Mouse (Mus musculus) spleen, adult 18-20 months (tissue): Measurements from ENCODE around the gene Vasp.

Experiments used
- DNase-seq, 2 experiments: peaks; one replicate each; pipeline ENCODE4 v3.0.0; 2022; ENCODE audit warnings: mixed read lengths in 2 of 2

The Vasp gene

DNA sequence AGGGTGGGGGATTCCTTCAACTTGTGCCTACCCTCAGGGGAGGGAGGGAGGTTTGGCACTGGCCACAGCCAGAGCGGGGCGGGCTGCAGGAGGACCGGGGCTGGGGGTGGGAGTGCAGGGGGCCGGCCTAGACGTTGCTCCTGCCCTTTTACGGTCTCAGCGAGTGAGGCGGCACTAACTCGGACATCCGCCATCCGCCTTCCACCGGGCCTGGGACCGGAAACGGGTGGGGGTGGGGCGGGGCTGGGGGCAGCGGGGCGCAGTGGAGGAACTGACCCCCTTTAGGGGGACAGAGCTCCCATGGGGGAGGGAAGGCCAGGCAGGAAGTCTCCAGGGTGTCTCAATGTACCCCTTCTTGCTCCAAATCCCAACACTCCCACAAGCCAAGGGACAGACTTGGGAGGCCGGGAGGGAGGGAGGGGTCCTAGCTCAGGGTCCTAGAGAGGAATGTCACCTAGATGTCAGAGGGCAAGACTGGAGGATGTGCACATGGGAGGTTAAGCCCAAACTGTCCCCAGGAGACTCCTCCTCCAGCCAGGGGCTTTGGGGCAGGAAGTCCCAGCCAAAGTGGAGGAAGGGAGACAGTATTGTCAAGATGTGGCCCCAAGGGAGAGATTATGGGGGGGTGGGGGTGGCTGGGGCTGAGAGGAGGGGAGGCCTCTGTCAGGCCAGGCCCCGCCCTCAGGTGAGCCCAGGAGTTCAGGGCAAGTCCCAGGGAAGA is 1.7 kb downstream of the Vasp start:
- DNase-seq, result peak; percentile 62 to 63

DNA sequence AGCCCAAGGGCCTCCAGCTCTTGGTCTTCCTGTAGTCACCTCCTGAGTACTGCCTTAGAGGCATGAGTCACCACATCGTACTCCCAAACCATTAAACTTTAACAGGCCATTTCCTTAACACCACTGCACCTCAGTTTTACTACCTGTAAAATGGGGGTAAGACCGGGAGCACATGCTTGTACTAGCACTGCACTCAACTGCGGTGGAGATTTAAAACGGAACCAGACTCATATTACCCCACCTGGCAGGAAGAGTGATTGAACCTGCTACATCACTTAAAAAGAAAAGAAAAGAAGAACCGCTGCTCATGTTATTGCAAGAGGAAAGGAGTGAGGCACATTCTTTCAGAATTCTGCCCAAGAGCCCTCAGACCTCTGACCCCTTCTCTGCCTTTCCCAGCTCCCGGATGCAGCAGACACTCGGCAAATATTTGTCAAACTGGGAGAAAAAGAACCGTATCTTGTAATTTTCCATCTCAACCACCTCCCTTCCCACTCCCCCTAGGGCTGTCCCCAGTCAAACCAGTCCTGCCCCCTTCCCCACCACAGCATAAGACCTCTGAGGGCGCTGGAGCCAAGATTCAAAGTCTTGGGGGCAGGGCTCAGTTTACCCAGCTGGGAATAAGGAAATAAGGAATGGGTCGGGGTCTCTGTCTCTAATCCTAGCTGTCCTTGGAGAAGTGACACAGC is 2.5 kb downstream of the Vasp start:
- DNase-seq, result no peak

GRCm38 (mm10) chr7:19267051-19267450 is 4.6 kb downstream of the Vasp start:
- DNase-seq, result no peak

DNA sequence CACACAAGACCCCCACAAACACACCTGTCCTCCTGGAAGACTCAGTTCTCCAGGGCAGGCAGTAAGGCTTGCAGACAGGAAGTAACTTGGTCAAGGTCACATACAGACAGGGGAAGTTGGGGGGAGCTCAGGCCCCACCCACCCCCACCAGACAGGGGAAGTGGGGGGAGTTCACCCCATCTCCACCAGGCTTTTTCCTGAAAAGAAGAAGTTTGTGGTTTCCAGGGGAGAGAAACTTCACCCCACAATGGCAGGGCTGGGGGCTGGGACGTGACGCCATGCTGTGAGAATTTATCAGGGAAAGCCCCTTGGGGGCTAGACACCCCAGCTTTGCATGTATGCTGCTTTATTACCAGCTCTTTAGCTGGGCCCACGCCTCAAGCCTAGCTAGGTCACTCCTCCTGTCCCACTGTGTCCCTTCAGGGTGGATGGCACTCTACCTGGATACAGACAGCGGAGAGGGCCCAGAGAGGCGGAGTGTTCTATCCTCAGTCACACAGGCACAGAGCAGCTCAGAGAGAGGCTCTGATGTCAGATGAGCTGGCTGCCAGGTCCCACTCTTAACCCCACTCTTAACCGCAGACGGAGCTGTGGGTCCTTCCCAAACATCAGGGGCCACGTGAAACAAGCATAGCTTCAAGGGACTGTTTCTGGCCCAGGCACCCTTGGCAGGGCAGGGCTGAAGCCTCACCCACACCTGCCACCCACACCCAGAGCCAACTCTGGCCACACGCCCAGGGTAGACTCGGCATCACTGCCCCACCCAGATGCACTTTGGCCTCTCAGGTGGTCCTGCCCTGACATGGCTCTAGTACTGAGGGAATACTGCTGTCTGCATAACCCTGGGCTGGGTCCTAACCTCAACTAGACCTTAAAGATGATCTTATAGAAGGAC is 5.4 kb downstream of the Vasp start:
- DNase-seq, result peak; percentile 72 to 79

- DNase-seq, result no peak
These were observed 6.5 kb downstream of the Vasp start for GRCm38 (mm10) chr7:19265147-19265546.

GRCm38 (mm10) chr7:19258336-19258735 is 13.3 kb downstream of the Vasp start:
- DNase-seq, result no peak

DNA sequence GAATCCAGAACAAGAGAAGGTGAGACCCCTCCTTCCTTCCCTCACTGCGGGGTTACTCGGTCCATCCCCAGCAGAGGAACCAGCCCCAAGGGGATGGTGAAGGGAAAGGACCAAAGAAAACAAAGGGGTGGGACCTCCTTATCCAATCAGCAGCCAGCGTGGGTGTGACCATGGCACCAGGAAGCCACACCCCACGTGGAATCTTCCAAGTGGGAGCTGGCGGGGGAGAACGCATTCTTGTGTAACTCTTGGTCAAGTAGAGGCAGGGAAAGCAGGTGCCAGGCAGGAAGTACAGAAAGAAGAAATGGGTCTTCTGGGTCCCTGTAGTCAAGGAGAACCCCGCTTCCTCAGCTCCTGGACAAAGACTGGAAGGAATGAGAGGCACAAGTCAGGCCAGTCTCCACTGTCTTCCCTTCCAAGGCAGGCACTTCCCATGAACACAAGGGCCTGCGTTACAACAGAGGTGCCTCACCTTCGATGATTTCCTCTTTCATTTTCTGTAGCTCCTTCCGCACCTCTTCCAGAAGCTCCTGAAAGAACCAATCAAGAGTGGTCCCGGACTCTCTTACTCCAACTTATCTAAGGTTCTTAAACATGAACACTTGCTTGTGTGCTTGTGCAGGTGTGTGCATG is 14.1 kb downstream of the Vasp start:
- no peak for DNase-seq

DNA sequence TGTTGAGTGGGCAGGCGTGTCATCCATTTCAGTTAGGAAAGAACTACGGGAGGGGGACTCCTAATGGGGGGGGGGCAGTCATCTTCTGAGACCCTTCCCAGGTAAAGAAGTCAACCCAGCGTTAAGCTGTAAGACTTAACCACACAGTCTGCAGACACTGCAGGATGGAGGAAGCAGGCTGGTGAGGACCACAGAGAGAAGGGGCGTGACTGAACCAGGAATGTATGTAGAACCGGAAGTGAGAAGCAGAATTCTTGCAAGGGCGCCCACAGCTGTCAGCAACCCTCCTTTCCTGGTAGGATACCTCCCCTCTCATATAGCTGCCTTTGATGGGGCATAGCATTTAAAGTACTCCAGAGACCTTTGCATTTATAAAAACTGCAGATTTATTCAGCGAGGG is 15.1 kb downstream of the Vasp start:
- no peak for DNase-seq

GRCm38 (mm10) chr7:19255395-19255794 is 16.2 kb downstream of the Vasp start:
- no peak for DNase-seq

DNA sequence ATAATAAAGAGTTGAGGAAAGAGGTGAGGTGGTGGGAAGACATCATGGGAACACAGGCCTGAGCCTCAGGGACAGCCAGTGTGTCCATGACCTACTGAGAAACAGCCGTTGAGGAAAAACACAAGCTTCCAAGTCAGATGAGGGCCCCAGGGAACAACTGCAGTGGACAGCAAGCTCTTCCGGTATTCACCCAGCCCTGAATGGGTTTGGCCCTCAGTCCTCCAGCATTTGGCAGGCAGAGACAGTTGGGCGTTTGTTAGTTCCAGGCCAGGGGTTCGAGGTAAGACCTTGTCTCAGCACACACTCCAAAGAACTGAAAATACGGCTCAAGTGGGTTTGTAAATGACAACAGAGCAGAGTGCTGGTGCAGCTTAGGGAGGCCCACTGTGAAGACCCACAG is 18.2 kb downstream of the Vasp start:
- DNase-seq, result no peak

- no peak for DNase-seq
These were observed 19.5 kb downstream of the Vasp start for GRCm38 (mm10) chr7:19252078-19252477.

- DNase-seq, result no peak
These were observed 24.1 kb downstream of the Vasp start for GRCm38 (mm10) chr7:19247511-19247910.

DNA sequence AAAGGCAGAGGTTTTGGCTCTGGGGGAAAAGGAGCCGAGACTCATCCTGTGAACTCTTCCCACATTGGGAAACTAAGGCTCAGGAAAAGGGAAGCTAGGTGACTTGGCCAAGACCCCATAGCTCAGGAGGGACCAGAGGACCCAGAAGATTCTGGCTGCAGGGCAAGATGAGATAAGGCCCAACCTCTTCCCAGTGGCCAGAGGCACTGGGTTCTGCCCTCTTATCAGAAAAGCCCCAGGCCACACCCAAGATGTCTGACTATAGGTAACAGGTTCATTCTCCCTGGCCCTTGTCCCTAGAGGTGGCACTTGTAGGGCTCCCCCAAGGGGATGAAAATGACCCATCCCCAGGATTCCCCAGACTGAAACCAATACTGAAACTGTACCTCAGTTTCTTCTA is 24.8 kb downstream of the Vasp start:
- DNase-seq, result no peak

DNA sequence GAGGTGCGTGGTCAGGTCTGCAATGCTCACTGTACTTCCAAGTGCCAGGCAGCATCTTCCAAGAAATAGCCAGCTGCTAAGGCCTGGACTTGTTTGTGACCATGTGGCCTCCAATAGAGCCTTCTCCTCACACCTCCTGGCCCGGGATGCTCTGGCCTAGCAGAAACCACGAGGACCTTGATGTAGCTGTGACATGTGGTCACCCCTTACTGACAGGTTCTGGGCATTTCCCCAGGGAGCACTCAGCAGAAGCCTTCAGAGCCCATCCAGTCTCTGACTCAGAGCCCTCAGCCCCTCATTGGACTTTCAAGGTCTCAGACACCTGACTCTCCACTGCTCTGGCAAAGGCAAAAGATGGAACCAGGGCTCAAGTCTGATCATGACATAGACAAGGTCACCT is 26.5 kb downstream of the Vasp start:
- DNase-seq, result no peak

- no peak for DNase-seq
These were observed 27.8 kb downstream of the Vasp start for GRCm38 (mm10) chr7:19243858-19244257.

GRCm38 (mm10) chr7:19242005-19242404 is 29.6 kb downstream of the Vasp start:
- DNase-seq, result no peak

GRCm38 (mm10) chr7:19240905-19241463 is 30.6 kb downstream of the Vasp start:
- no peak for DNase-seq

- DNase-seq, result no peak
These were observed 31.6 kb downstream of the Vasp start for GRCm38 (mm10) chr7:19239986-19240385.

DNA sequence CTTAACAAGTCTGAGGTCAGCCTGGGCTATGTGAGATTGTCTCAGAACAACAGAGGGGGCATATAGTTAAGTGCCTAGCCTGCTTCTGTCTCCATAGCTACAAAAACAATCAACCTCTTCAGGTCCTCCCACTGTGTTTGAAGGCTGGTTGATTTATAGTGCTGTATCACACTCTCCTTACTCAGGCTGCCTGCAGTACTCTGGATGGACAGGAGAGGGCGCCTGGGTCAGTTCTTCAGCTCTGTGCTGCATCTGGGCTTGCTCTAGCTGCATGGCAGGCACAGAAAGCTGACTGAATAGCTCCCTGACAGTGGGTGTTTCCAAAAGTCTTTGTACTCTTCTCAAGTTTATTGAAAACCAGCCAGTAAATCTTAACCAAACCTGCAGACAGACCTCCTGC is 32.2 kb downstream of the Vasp start:
- peak; percentile 76 to 90 for DNase-seq

DNA sequence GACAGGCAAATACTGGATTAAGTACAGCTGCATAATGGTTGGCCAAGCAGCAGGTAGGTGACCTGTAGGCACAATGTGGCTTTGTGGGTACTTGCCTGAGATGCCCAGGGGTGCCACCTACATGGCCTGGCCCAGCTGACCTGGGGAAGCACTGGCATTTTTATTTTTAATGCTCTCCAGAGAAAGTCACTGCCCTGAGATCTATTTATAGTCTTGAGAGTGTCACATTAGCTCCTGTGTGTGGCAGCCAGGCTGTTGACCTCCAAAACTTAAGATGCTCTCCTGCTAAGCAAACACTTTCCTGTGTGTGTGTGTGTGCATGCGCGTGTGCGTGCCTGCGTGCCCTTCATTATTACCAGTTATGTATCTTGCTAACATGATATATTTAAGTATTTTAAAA is 33.3 kb downstream of the Vasp start:
- DNase-seq, result no peak

- DNase-seq, result no peak
These were observed 35.2 kb downstream of the Vasp start for GRCm38 (mm10) chr7:19236411-19236810.

- DNase-seq, result no peak
These were observed 36.4 kb downstream of the Vasp start for GRCm38 (mm10) chr7:19235092-19235671.
